Mouse (Mus musculus): ENCODE results near the gene Adnp. TPM values are rescaled to one million over a fixed set of nuclear protein-coding genes. Genes with fewer than 3 reads are reported as not detected.

Gene Adnp
- total and polyA plus RNA-seq, 3 experiments, result 1.1 to 90.8 (median 45.6) TPM

- ATAC-seq (ENCODE audit: extremely low read depth, insufficient number of reproducible peaks, low FRiP score, poor library complexity, severe bottlenecking), result no peak; the same call in 1 of the 2 replicates
- Histone ChIP-seq H3K36me3 (replicated peaks) (peaks cover 95% of the 10 kb centered on the region), H3K27me3 (ENCODE audit: insufficient read depth, low read length) (no peaks in the 10 kb centered on the region), H3K4me3 (ENCODE audit: low read depth, low read length) (no peak overlapping the region), H3K9me3 (replicated peaks) (no peaks in the 10 kb centered on the region), H3K4me1 (ENCODE audit: insufficient read depth, low read depth, low read length) (peaks cover 9% of the 10 kb centered on the region)
- no peak for TF ChIP-seq GATA1 (IDR thresholded peaks at IDR 0.05; ENCODE audit: borderline replicate concordance, low read length)
- no peak for TF ChIP-seq POLR2AphosphoS5 (IDR thresholded peaks at IDR 0.05; ENCODE audit: insufficient replicate concordance, low read depth, low read length)
- TF ChIP-seq GATA2 (IDR thresholded peaks at IDR 0.05; ENCODE audit: borderline replicate concordance, low read depth, low read length), result no peak
- no peak for TF ChIP-seq TAL1 (conservative IDR thresholded peaks at IDR 0.05; ENCODE audit: low read depth, low read length)
- TF ChIP-seq CTCF (IDR thresholded peaks at IDR 0.05; ENCODE audit: low read depth, low read length), result no peak
- no peak for DNase-seq (ENCODE audit: low spot score)
Measured at GRCm38 (mm10) chr2:168213788-168214397, 7.0 kb upstream of the Adnp start.

GRCm38 (mm10) chr2:168207883-168208282 is 971 bp upstream of the Adnp start:
- no peaks in the 10 kb centered on the region for H3K27me3 ChIP-seq (ENCODE audit: insufficient read depth, low read length)
- H3K9me3 ChIP-seq (replicated peaks), result no peaks in the 10 kb centered on the region
- peaks cover 38% of the 10 kb centered on the region for H3K4me1 ChIP-seq (ENCODE audit: insufficient read depth, low read depth, low read length)
- TF ChIP-seq CTCF (IDR thresholded peaks at IDR 0.05; ENCODE audit: low read depth, low read length), result no peak
- TF ChIP-seq POLR2AphosphoS5 (IDR thresholded peaks at IDR 0.05; ENCODE audit: insufficient replicate concordance, low read depth, low read length), result no peak
- no peak for TF ChIP-seq TAL1 (conservative IDR thresholded peaks at IDR 0.05; ENCODE audit: low read depth, low read length)
- TF ChIP-seq GATA2 (IDR thresholded peaks at IDR 0.05; ENCODE audit: borderline replicate concordance, low read depth, low read length), result no peak
- no peak for TF ChIP-seq GATA1 (IDR thresholded peaks at IDR 0.05; ENCODE audit: borderline replicate concordance, low read length)
- no peak for ATAC-seq (ENCODE audit: extremely low read depth, insufficient number of reproducible peaks, low FRiP score, poor library complexity, severe bottlenecking)
- DNase-seq (ENCODE audit: low spot score), result no peak
- peaks cover 84% of the 10 kb centered on the region for H3K36me3 ChIP-seq (replicated peaks)
- H3K4me3 ChIP-seq (ENCODE audit: low read depth, low read length), result no peak overlapping the region

- Histone ChIP-seq H3K4me3 (ENCODE audit: low read depth, low read length) (peak overlapping the region; percentile 96), H3K36me3 (replicated peaks) (peaks cover 81% of the 10 kb centered on the region), H3K27me3 (ENCODE audit: insufficient read depth, low read length) (no peaks in the 10 kb centered on the region), H3K9me3 (replicated peaks) (no peaks in the 10 kb centered on the region), H3K4me1 (ENCODE audit: insufficient read depth, low read depth, low read length) (peaks cover 40% of the 10 kb centered on the region)
- TF ChIP-seq POLR2AphosphoS5 (IDR thresholded peaks at IDR 0.05; ENCODE audit: insufficient replicate concordance, low read depth, low read length) (no peak), GATA1 (IDR thresholded peaks at IDR 0.05; ENCODE audit: borderline replicate concordance, low read length) (no peak), TAL1 (conservative IDR thresholded peaks at IDR 0.05; ENCODE audit: low read depth, low read length) (no peak), GATA2 (IDR thresholded peaks at IDR 0.05; ENCODE audit: borderline replicate concordance, low read depth, low read length) (no peak), CTCF (IDR thresholded peaks at IDR 0.05; ENCODE audit: low read depth, low read length) (no peak)
- peak; percentile 9 for DNase-seq (ENCODE audit: low spot score)
- no peak for ATAC-seq (ENCODE audit: extremely low read depth, insufficient number of reproducible peaks, low FRiP score, poor library complexity, severe bottlenecking)
Measured at GRCm38 (mm10) chr2:168205681-168206631, 956 bp downstream of the Adnp start.

GRCm38 (mm10) chr2:168205265-168205664 is 1.6 kb downstream of the Adnp start:
- Histone ChIP-seq H3K4me1 (ENCODE audit: insufficient read depth, low read depth, low read length) (peaks cover 44% of the 10 kb centered on the region), H3K4me3 (ENCODE audit: low read depth, low read length) (peak overlapping the region; percentile 96), H3K9me3 (replicated peaks) (no peaks in the 10 kb centered on the region), H3K36me3 (replicated peaks) (peaks cover 81% of the 10 kb centered on the region), H3K27me3 (ENCODE audit: insufficient read depth, low read length) (no peaks in the 10 kb centered on the region)
- TF ChIP-seq CTCF (IDR thresholded peaks at IDR 0.05; ENCODE audit: low read depth, low read length) (peak; percentile 83), TAL1 (conservative IDR thresholded peaks at IDR 0.05; ENCODE audit: low read depth, low read length) (no peak)
- DNase-seq (ENCODE audit: low spot score) (peak; percentile 78), ATAC-seq (ENCODE audit: extremely low read depth, insufficient number of reproducible peaks, low FRiP score, poor library complexity, severe bottlenecking) (peak; percentile 67)

GRCm38 (mm10) chr2:168204476-168204999 is 2.4 kb downstream of the Adnp start:
- no peak for ATAC-seq (ENCODE audit: extremely low read depth, insufficient number of reproducible peaks, low FRiP score, poor library complexity, severe bottlenecking)
- Histone ChIP-seq H3K9me3 (replicated peaks) (no peaks in the 10 kb centered on the region), H3K36me3 (replicated peaks) (peaks cover 81% of the 10 kb centered on the region), H3K27me3 (ENCODE audit: insufficient read depth, low read length) (no peaks in the 10 kb centered on the region), H3K4me1 (ENCODE audit: insufficient read depth, low read depth, low read length) (peaks cover 50% of the 10 kb centered on the region), H3K4me3 (ENCODE audit: low read depth, low read length) (peak overlapping the region; percentile 96; the same call in 1 of the 2 replicates)
- no peak for DNase-seq (ENCODE audit: low spot score)
- TF ChIP-seq GATA2 (IDR thresholded peaks at IDR 0.05; ENCODE audit: borderline replicate concordance, low read depth, low read length) (no peak), CTCF (IDR thresholded peaks at IDR 0.05; ENCODE audit: low read depth, low read length) (0 out of 2 replicates have a peak, but pooled peaks have one; percentile 4)

GRCm38 (mm10) chr2:168200014-168200691 is 6.8 kb downstream of the Adnp start:
- H3K36me3 ChIP-seq (replicated peaks), result peaks cover 91% of the 10 kb centered on the region
- H3K4me3 ChIP-seq (ENCODE audit: low read depth, low read length), result no peak overlapping the region
- H3K4me1 ChIP-seq (ENCODE audit: insufficient read depth, low read depth, low read length), result peaks cover 64% of the 10 kb centered on the region
- DNase-seq (ENCODE audit: low spot score) (no peak), ATAC-seq (ENCODE audit: extremely low read depth, insufficient number of reproducible peaks, low FRiP score, poor library complexity, severe bottlenecking) (peak; percentile 31; the same call in 1 of the 2 replicates)
- H3K9me3 ChIP-seq (replicated peaks), result no peaks in the 10 kb centered on the region
- TF ChIP-seq POLR2AphosphoS5 (IDR thresholded peaks at IDR 0.05; ENCODE audit: insufficient replicate concordance, low read depth, low read length) (no peak), CTCF (IDR thresholded peaks at IDR 0.05; ENCODE audit: low read depth, low read length) (no peak), GATA2 (IDR thresholded peaks at IDR 0.05; ENCODE audit: borderline replicate concordance, low read depth, low read length) (no peak), TAL1 (conservative IDR thresholded peaks at IDR 0.05; ENCODE audit: low read depth, low read length) (no peak), GATA1 (IDR thresholded peaks at IDR 0.05; ENCODE audit: borderline replicate concordance, low read length) (no peak)
- H3K27me3 ChIP-seq (ENCODE audit: insufficient read depth, low read length), result no peaks in the 10 kb centered on the region
